Mouse (Mus musculus) kidney, postnatal 0 days (tissue): ENCODE data around the gene BC049352. TPM values are rescaled to one million over a fixed set of nuclear protein-coding genes. Genes with fewer than 3 reads are reported as not detected.

Experiments
- ATAC-seq: fragments of 200-750 bp; cut with Nextera tagmentation; replicated peaks from 2 replicates; pipeline ENCODE4 v1.8.0; 2017; ENCODE audit warnings: low read depth, moderate number of reproducible peaks, moderate TSS enrichment, moderate library complexity; ENCODE audit not compliant: low FRiP score
- DNase-seq: peaks from one replicate; pipeline ENCODE4 v3.0.0-alpha.2; 2016; ENCODE audit warnings: low spot score
- H3K27ac ChIP-seq: fragments of 300-500 bp; sonication (generic); 2 replicates; pipeline ENCODE4 v1.5.1; 2014; ENCODE audit warnings: mild to moderate bottlenecking
- H3K27me3 ChIP-seq: fragments of 300-500 bp; sonication (generic); 2 replicates; pipeline ENCODE4 v1.6.1; 2014; ENCODE audit warnings: low read length, mixed read lengths; ENCODE audit not compliant: insufficient read depth
- H3K36me3 ChIP-seq: fragments of 300-500 bp; sonication (generic); 2 replicates; pipeline ENCODE4 v1.6.1; 2014; ENCODE audit warnings: low read length, mixed read lengths; ENCODE audit not compliant: insufficient read depth
- H3K4me1 ChIP-seq: fragments of 300-500 bp; sonication (generic); replicated peaks from 2 replicates; pipeline ENCODE4 v1.6.1; 2014; ENCODE audit warnings: antibody characterized with exemption, low read length, mixed read lengths; ENCODE audit not compliant: insufficient read depth
- H3K4me2 ChIP-seq: fragments of 300-500 bp; sonication (generic); 2 replicates; pipeline ENCODE4 v1.6.1; 2014; ENCODE audit warnings: mild to moderate bottlenecking, low read length, moderate library complexity, mixed read lengths
- H3K4me3 ChIP-seq: fragments of 300-500 bp; sonication (generic); replicated peaks from 2 replicates; pipeline ENCODE4 v1.5.1; 2014; ENCODE audit warnings: low read depth, low read length
- H3K9ac ChIP-seq: fragments of 300-500 bp; sonication (generic); 2 replicates; pipeline ENCODE4 v1.6.1; 2014; ENCODE audit warnings: low read depth, low read length
- H3K9me3 ChIP-seq: fragments of 300-500 bp; sonication (generic); replicated peaks from 2 replicates; pipeline ENCODE4 v1.6.1; 2016; ENCODE audit warnings: low read length, inconsistent platforms, mixed read lengths
- CTCF ChIP-seq: IDR thresholded peaks from 2 replicates; pipeline ENCODE4 v1.5.1; 2016; ENCODE audit warnings: antibody characterized with exemption, low read depth, mild to moderate bottlenecking, moderate library complexity
- WGBS: fragments of 180-500 bp; shearing (Covaris S2); extraction: QIAGEN DNeasy Blood & Tissue Kit; methylation state at CpG from one replicate; pipeline ENCODE4 v1.1.7; 2014; 5-methylcytosine and 5-hydroxymethylcytosine counted together
- polyA plus RNA-seq: library from polyadenylated mRNA; unstranded; fragments of >200 nt; fragmentation: Nextera tagmentation; extraction: Ambion mirVana; gene quantifications from 2 replicates; pipeline ENCODE4 v1.2.1, GENCODE M21; 2015

The BC049352 gene
- polyA plus RNA-seq, 1 experiment from 2014 or later, result 0.08 TPM

GRCm38 (mm10) chr9:45241397-45241796, 59.6 kb downstream of the BC049352 start:
- WGBS, result 75% methylated on average over 5 of the region's 5 CpGs
- Histone ChIP-seq H3K4me2 (no peak overlapping the region), H3K4me1 (no peaks in the 10 kb centered on the region), H3K36me3 (no peaks in the 10 kb centered on the region), H3K27ac (no peak overlapping the region), H3K27me3 (no peaks in the 10 kb centered on the region), H3K9me3 (no peaks in the 10 kb centered on the region), H3K9ac (no peak overlapping the region), H3K4me3 (no peak overlapping the region)
- DNase-seq (no peak), ATAC-seq (no peak)
- TF ChIP-seq CTCF, result no peak

- TF ChIP-seq CTCF, result no peak
- no peaks in the 10 kb centered on the region for H3K27me3 ChIP-seq
- H3K4me1 ChIP-seq, result no peaks in the 10 kb centered on the region
- no peak overlapping the region for H3K9ac ChIP-seq
- no peaks in the 10 kb centered on the region for H3K9me3 ChIP-seq
- 65% methylated on average over 1 of the region's 1 CpGs for WGBS
- ATAC-seq (no peak), DNase-seq (no peak)
- no peak overlapping the region for H3K4me3 ChIP-seq
- no peaks in the 10 kb centered on the region for H3K36me3 ChIP-seq
- no peak overlapping the region for H3K4me2 ChIP-seq
- no peak overlapping the region for H3K27ac ChIP-seq
These were observed 63.6 kb downstream of the BC049352 start for GRCm38 (mm10) chr9:45245432-45245831.

- H3K4me3 ChIP-seq, result no peak overlapping the region
- no peak overlapping the region for H3K4me2 ChIP-seq
- no peaks in the 10 kb centered on the region for H3K36me3 ChIP-seq
- H3K27me3 ChIP-seq, result no peaks in the 10 kb centered on the region
- no peaks in the 10 kb centered on the region for H3K9me3 ChIP-seq
- TF ChIP-seq CTCF, result no peak
- ATAC-seq, result no peak
- no peak overlapping the region for H3K9ac ChIP-seq
- no peak overlapping the region for H3K27ac ChIP-seq
- H3K4me1 ChIP-seq, result no peaks in the 10 kb centered on the region
- DNase-seq, result no peak
- WGBS, result 93% methylated on average over 6 of the region's 6 CpGs
These were observed 64.3 kb downstream of the BC049352 start for GRCm38 (mm10) chr9:45246060-45246459.

- Histone ChIP-seq H3K36me3 (no peaks in the 10 kb centered on the region), H3K27me3 (no peaks in the 10 kb centered on the region), H3K4me2 (no peak overlapping the region), H3K4me3 (no peak overlapping the region), H3K4me1 (no peaks in the 10 kb centered on the region), H3K27ac (no peak overlapping the region), H3K9ac (no peak overlapping the region), H3K9me3 (no peaks in the 10 kb centered on the region)
- WGBS, result 51% methylated on average over 2 of the region's 2 CpGs
- ATAC-seq, result no peak
- no peak for TF ChIP-seq CTCF
- no peak for DNase-seq
These were observed 65.7 kb downstream of the BC049352 start for GRCm38 (mm10) chr9:45247536-45247935.

GRCm38 (mm10) chr9:45250306-45250705, 68.5 kb downstream of the BC049352 start:
- no peak for ATAC-seq
- TF ChIP-seq CTCF, result no peak

GRCm38 (mm10) chr9:45251281-45251680, 69.5 kb downstream of the BC049352 start:
- no peaks in the 10 kb centered on the region for H3K27me3 ChIP-seq
- ATAC-seq (no peak), DNase-seq (no peak)
- WGBS, result 68% methylated on average over 3 of the region's 3 CpGs
- no peaks in the 10 kb centered on the region for H3K4me1 ChIP-seq
- no peak for TF ChIP-seq CTCF
- H3K4me2 ChIP-seq, result no peak overlapping the region
- H3K9me3 ChIP-seq, result no peaks in the 10 kb centered on the region
- no peak overlapping the region for H3K4me3 ChIP-seq
- no peaks in the 10 kb centered on the region for H3K36me3 ChIP-seq
- H3K27ac ChIP-seq, result no peak overlapping the region
- no peak overlapping the region for H3K9ac ChIP-seq

More at GRCm38 (mm10) chr9:45250306-45250705, 68.5 kb downstream of the BC049352 start:
- Histone ChIP-seq H3K4me1 (no peaks in the 10 kb centered on the region), H3K27ac (no peak overlapping the region), H3K27me3 (no peaks in the 10 kb centered on the region), H3K4me2 (no peak overlapping the region), H3K9ac (no peak overlapping the region), H3K4me3 (no peak overlapping the region), H3K36me3 (no peaks in the 10 kb centered on the region), H3K9me3 (no peaks in the 10 kb centered on the region)
- WGBS, result 81% methylated on average over 7 of the region's 7 CpGs
- DNase-seq, result no peak

GRCm38 (mm10) chr9:45251990-45252389, 70.2 kb downstream of the BC049352 start:
- WGBS, result 46% methylated on average over 4 of the region's 4 CpGs

More at GRCm38 (mm10) chr9:45251990-45252389, 70.2 kb downstream of the BC049352 start:
- H3K4me2 ChIP-seq, result no peak overlapping the region
- DNase-seq (no peak), ATAC-seq (no peak)
- H3K4me3 ChIP-seq, result no peak overlapping the region
- no peak overlapping the region for H3K27ac ChIP-seq
- H3K36me3 ChIP-seq, result no peaks in the 10 kb centered on the region
- no peaks in the 10 kb centered on the region for H3K4me1 ChIP-seq
- H3K9me3 ChIP-seq, result no peaks in the 10 kb centered on the region
- H3K27me3 ChIP-seq, result no peaks in the 10 kb centered on the region
- H3K9ac ChIP-seq, result no peak overlapping the region
- TF ChIP-seq CTCF, result no peak
